Mouse (Mus musculus) heart, embryonic 14.5 days (tissue): ENCODE results near the gene Iqcf5. TPM values are rescaled to one million over a fixed set of nuclear protein-coding genes. Genes with fewer than 3 reads are reported as not detected.

Source experiments
- ATAC-seq: fragments of 200-750 bp; cut with Nextera tagmentation; 2 replicates; pipeline ENCODE4 v1.8.0; 2017; ENCODE audit warnings: low read depth, moderate TSS enrichment; ENCODE audit not compliant: insufficient number of reproducible peaks, insufficient read depth, low FRiP score
- H3K27ac ChIP-seq, 2 experiments: fragments of 200-500 bp in 1 of 2; fragments of 300-500 bp in 1 of 2; sonication (generic) in 1 of 2; replicated peaks in 1 of 2; 2 replicates each; pipeline ENCODE4 v1.5.1; 2012 to 2014; ENCODE audit warnings: low read depth in 2 of 2, low read length in 2 of 2, control low read depth in 1 of 2, mild to moderate bottlenecking in 1 of 2, mixed read lengths in 1 of 2; ENCODE audit not compliant: control insufficient read depth in 1 of 2, insufficient read depth in 1 of 2
- H3K27me3 ChIP-seq: fragments of 300-500 bp; sonication (generic); 2 replicates; pipeline ENCODE4 v1.6.1; 2014; ENCODE audit warnings: mild to moderate bottlenecking, low read length, control low read depth; ENCODE audit not compliant: control insufficient read depth, insufficient read depth
- H3K36me3 ChIP-seq: fragments of 300-500 bp; sonication (generic); 2 replicates; pipeline ENCODE4 v1.6.1; 2014; ENCODE audit warnings: mild to moderate bottlenecking, control low read depth, low read length, mixed read lengths; ENCODE audit not compliant: control insufficient read depth, insufficient read depth
- H3K4me1 ChIP-seq, 2 experiments: fragments of 200-500 bp in 1 of 2; fragments of 300-500 bp in 1 of 2; sonication (generic) in 1 of 2; 2 replicates each; pipeline ENCODE4 v1.6.1; 2012 to 2014; ENCODE audit warnings: low read length in 2 of 2, control low read depth in 1 of 2, mixed read lengths in 1 of 2; ENCODE audit not compliant: control insufficient read depth in 2 of 2, insufficient read depth in 2 of 2
- H3K4me2 ChIP-seq: fragments of 300-500 bp; sonication (generic); 2 replicates; pipeline ENCODE4 v1.6.1; 2014; ENCODE audit warnings: mild to moderate bottlenecking, low read length
- H3K4me3 ChIP-seq, 2 experiments: fragments of 200-500 bp in 1 of 2; fragments of 300-500 bp in 1 of 2; sonication (generic) in 1 of 2; 2 replicates each; pipeline ENCODE4 v1.5.1; 2012 to 2014; ENCODE audit warnings: low read length in 2 of 2, mild to moderate bottlenecking in 2 of 2, control low read depth in 1 of 2, low read depth in 1 of 2, moderate library complexity in 1 of 2; ENCODE audit not compliant: control insufficient read depth in 1 of 2, insufficient read depth in 1 of 2
- H3K9ac ChIP-seq: fragments of 300-500 bp; sonication (generic); 2 replicates; pipeline ENCODE4 v1.6.1; 2014; ENCODE audit warnings: mild to moderate bottlenecking, low read length
- H3K9me3 ChIP-seq: fragments of 300-500 bp; sonication (generic); 2 replicates; pipeline ENCODE4 v1.6.1; 2016; ENCODE audit warnings: low read length, control low read depth; ENCODE audit not compliant: control insufficient read depth
- WGBS: fragments of 180-500 bp; shearing (Covaris S2); extraction: QIAGEN DNeasy Blood & Tissue Kit; methylation state at CpG from one replicate; pipeline ENCODE4 v1.1.7; 2014; 5-methylcytosine and 5-hydroxymethylcytosine counted together
- polyA plus RNA-seq: library from polyadenylated mRNA; unstranded; fragments of >200 nt; fragmentation: Nextera tagmentation; extraction: Ambion mirVana; gene quantifications from 2 replicates; pipeline ENCODE4 v1.2.1, GENCODE M21; 2014

Gene Iqcf5
- polyA plus RNA-seq, 1 experiment from 2014 or later: not detected

DNA sequence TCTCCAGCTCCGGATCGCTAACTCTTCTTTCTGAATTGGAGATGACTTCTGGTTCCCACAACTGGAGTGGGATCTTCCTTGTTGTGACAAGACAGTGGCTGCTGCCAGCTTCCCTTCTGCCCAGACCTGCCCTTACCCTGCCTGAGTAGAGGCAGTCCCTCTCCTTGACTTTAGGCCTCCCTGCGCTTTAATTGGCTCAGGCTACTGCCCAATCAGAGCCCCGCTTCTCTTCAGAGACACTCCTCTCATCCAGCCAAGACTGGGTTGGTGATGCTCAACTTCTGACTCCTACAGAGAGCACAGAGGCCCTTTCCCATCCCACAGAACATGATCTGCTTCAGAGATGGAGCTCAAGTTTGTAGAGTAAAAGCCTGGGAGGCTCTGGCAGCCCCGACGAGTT is 10.1 kb upstream of the Iqcf5 start:
- Histone ChIP-seq H3K9ac (no peak overlapping the region), H3K9me3 (no peaks in the 10 kb centered on the region), H3K27ac (no peak overlapping the region), H3K4me3 (no peak overlapping the region), H3K36me3 (no peaks in the 10 kb centered on the region), H3K4me1 (no peaks in the 10 kb centered on the region), H3K4me2 (no peak overlapping the region), H3K27me3 (peaks cover 4% of the 10 kb centered on the region)
- WGBS: 70% methylated on average over 6 of the region's 6 CpGs
- ATAC-seq: no peak

DNA sequence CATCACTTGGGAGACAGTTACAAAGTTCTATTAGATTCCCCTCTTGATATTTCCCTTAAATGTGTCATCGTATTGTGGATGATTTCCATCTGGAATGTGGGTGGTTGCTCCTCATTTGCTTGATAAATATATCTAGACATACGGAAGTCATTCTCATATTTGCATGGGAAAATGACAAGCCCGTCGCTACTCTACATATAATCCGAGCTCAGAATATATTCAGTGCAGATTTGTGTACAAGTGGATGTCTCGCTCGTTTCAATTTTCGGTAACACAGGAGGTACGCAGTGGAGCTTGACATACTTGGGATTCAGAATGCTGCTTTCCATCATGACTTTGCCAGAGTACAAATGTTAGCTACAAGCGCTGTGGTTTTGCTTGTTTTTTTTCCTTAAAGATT is 5.0 kb upstream of the Iqcf5 start:
- WGBS: 86% methylated on average over 10 of the region's 10 CpGs
- Histone ChIP-seq H3K9ac (no peak overlapping the region), H3K27me3 (peaks cover 7% of the 10 kb centered on the region), H3K36me3 (no peaks in the 10 kb centered on the region), H3K4me1 (peaks cover 5 to 9% of the 10 kb centered on the region in 2 experiments; a peak in 3 of 4 replicates), H3K9me3 (no peaks in the 10 kb centered on the region), H3K27ac (no peak overlapping the region), H3K4me2 (no peak overlapping the region), H3K4me3 (no peak overlapping the region)
- ATAC-seq: no peak

DNA sequence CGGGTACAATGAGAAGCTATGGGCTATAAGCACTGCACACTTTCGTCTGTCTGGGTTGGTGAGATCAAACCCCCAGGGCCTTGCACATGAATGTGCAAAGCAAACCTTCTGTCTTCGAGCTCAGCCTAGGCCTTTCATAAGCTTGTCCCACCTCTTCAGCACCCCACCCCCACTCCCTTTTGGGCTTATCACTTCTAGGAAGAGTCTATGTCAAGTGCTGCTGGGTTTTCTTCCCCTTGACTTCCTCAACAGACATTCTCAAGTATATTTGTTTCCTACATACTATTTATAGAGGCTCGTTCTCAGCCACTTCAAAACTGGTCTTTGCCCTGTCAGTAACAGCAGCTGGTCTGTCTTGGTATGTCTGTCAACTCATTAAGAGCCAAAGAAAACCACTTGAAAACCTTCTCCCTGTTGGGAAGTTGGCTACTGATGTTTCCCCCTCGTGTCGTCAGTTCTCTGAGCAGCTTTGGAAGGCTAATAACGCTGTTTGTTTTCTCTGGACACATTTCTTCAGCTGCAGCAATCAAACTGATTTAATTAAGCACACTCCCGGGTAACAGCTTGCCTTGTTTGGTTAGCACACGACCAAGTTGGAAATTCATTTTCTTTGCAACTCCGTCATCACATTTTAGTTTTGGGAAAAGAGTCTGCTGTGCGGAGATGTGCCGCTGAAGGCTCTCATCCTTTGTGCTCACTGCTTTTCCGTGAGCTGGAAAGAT is 1.5 kb upstream of the Iqcf5 start:
- H3K9me3 ChIP-seq: no peaks in the 10 kb centered on the region
- H3K4me1 ChIP-seq: peaks cover 5 to 9% of the 10 kb centered on the region in 2 experiments; a peak in 3 of 4 replicates
- H3K9ac ChIP-seq: no peak overlapping the region
- no peaks in the 10 kb centered on the region for H3K36me3 ChIP-seq
- no peak for ATAC-seq
- 28% methylated on average over 13 of the region's 13 CpGs for WGBS
- peaks cover 9% of the 10 kb centered on the region for H3K27me3 ChIP-seq
- no peak overlapping the region for H3K4me3 ChIP-seq
- H3K27ac ChIP-seq: no peak overlapping the region
- H3K4me2 ChIP-seq: 0 out of 2 replicates have a peak overlapping the region, but pooled peaks have one; percentile 17

DNA sequence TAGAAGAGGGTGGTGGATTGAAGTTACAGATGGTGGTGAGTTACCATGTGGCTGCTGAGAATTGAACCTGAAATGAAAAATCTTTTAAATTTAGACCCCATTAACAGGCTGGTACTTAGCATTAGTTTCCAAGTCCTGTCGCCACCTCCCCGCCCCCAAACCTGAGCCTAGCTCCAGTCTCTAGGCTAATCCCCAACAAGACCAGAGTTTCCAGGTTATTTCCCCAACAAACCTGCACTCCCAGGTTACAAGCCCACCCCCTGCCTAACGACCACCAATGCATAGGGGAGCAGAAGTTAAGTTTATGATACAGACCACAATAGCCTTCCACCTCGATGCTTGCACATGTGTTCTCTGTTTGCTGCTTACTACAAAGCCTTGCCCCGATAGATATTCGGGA is 807 bp upstream of the Iqcf5 start:
- H3K4me2 ChIP-seq: no peak overlapping the region
- no peak overlapping the region for H3K4me3 ChIP-seq
- no peak for ATAC-seq
- H3K9ac ChIP-seq: no peak overlapping the region
- H3K9me3 ChIP-seq: no peaks in the 10 kb centered on the region
- H3K4me1 ChIP-seq: peaks cover 5 to 9% of the 10 kb centered on the region in 2 experiments; a peak in 3 of 4 replicates
- no peak overlapping the region for H3K27ac ChIP-seq
- H3K27me3 ChIP-seq: peaks cover 9% of the 10 kb centered on the region
- H3K36me3 ChIP-seq: no peaks in the 10 kb centered on the region
- 68% methylated on average over 6 of the region's 6 CpGs for WGBS

DNA sequence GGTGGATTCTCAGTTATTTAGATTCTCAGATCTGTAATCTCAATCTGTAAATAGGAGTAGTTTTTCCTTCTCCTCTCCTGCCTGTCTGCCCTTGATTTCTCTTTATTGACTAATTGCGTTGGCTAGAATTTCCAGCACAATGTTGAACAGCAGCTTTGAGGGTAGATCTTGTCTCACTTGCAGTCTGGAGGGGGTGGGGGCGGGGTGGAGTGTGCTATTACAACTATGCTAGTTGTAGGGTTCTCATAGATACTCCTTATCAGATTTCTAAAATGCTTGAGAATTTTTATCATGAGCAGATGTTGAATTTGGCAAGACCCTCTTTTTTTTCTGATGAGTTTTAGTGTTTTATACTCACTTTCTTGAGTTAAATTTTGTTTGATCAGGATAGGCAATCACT is 5.1 kb downstream of the Iqcf5 start:
- 72% methylated on average over 2 of the region's 2 CpGs for WGBS
- Histone ChIP-seq H3K4me3 (no peak overlapping the region), H3K27me3 (peaks cover 5% of the 10 kb centered on the region; the same call in 1 of the 2 replicates), H3K36me3 (no peaks in the 10 kb centered on the region), H3K4me1 (no peaks in the 10 kb centered on the region), H3K27ac (no peak overlapping the region), H3K9ac (no peak overlapping the region), H3K4me2 (no peak overlapping the region), H3K9me3 (no peaks in the 10 kb centered on the region)
- no peak for ATAC-seq

DNA sequence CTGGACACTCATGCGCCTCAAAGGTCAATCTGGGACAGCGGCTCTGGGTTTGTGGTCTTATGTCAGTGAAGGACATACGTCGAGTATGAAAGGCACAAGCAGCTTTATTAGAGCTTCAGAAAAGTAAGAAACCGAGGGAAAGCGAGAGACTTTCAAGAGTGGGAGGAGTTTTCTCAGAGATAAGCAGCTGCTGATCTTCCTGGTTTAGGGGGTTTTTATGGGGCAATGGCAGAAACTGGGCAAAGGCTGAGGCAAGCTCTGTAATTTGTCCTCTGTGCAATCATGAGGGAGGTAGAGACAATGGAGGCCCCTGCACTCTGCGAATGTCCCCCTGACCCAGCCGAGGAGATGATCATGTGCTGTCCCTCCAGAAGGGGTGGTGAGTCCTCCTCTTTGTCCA is 5.5 kb downstream of the Iqcf5 start:
- Histone ChIP-seq H3K9ac (no peak overlapping the region), H3K27ac (no peak overlapping the region)
- 69% methylated on average over 8 of the region's 8 CpGs for WGBS

DNA sequence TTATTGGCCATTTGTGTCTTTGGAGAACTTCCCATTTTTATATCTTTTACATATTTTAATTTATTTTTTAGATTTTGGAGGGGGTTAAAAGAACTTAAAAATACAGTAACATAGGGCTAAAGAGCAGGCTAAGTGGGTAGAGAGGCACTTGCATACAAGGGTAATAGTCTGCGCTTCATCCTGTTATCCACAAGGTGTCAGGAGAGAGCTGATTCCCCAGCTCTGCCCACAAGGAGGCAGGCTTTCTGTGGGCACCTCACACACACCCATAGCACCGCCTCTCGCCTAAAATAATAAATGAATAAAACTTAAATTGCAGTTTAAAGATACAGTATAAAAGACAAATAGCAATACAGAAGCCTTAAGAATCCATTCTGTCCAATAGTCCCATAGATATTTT is 17.5 kb downstream of the Iqcf5 start:
- 26% methylated on average over 3 of the region's 3 CpGs for WGBS
- ATAC-seq: no peak
- Histone ChIP-seq H3K4me2 (no peak overlapping the region), H3K27me3 (no peaks in the 10 kb centered on the region), H3K36me3 (no peaks in the 10 kb centered on the region), H3K27ac (no peak overlapping the region), H3K4me1 (no peaks in the 10 kb centered on the region), H3K9ac (no peak overlapping the region), H3K4me3 (no peak overlapping the region), H3K9me3 (no peaks in the 10 kb centered on the region)

More for the DNA sequence above, 5.5 kb downstream of the Iqcf5 start:
- Histone ChIP-seq H3K4me1 (no peaks in the 10 kb centered on the region), H3K4me3 (no peak overlapping the region), H3K36me3 (no peaks in the 10 kb centered on the region), H3K27me3 (peaks cover 3% of the 10 kb centered on the region; the same call in 1 of the 2 replicates), H3K4me2 (no peak overlapping the region), H3K9me3 (no peaks in the 10 kb centered on the region)
- no peak for ATAC-seq

DNA sequence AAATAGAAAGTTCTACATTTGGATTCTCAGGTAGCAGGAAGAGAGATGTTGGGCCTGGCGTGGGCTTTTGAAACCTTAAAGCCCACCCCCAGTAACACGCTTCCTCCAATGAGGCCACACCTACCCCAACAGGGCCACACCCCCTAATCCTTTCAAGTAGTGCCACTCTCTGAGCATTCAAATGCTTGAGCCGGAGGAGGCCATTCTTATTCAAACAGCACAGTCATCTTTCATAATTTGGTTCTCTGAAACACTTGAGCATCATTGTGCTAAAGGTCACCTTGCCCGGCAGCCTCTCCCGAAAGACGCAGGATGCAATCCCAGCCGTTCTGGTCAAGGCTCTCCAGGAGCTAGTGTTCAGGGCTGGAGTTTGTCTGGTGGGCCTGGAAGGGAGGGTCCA is 19.9 kb downstream of the Iqcf5 start:
- H3K27me3 ChIP-seq: no peaks in the 10 kb centered on the region
- no peak overlapping the region for H3K27ac ChIP-seq
- no peak overlapping the region for H3K4me2 ChIP-seq
- no peak overlapping the region for H3K4me3 ChIP-seq
- H3K9me3 ChIP-seq: no peaks in the 10 kb centered on the region
- H3K4me1 ChIP-seq: no peaks in the 10 kb centered on the region
- no peak overlapping the region for H3K9ac ChIP-seq
- 91% methylated on average over 7 of the region's 7 CpGs for WGBS
- no peak for ATAC-seq
- H3K36me3 ChIP-seq: no peaks in the 10 kb centered on the region
